Mouse (Mus musculus) kidney, postnatal 0 days (tissue): ENCODE results near the gene Dnajc27. TPM values are rescaled to one million over a fixed set of nuclear protein-coding genes. Genes with fewer than 3 reads are reported as not detected.

ENCODE experiments used
- ATAC-seq: fragments of 200-750 bp; cut with Nextera tagmentation; replicated peaks from 2 replicates; pipeline ENCODE4 v1.8.0; 2017; ENCODE audit warnings: low read depth, moderate number of reproducible peaks, moderate TSS enrichment, moderate library complexity; ENCODE audit not compliant: low FRiP score
- DNase-seq: peaks from one replicate; pipeline ENCODE4 v3.0.0-alpha.2; 2016; ENCODE audit warnings: low spot score
- H3K27ac ChIP-seq: fragments of 300-500 bp; sonication (generic); 2 replicates; pipeline ENCODE4 v1.5.1; 2014; ENCODE audit warnings: mild to moderate bottlenecking
- H3K27me3 ChIP-seq: fragments of 300-500 bp; sonication (generic); 2 replicates; pipeline ENCODE4 v1.6.1; 2014; ENCODE audit warnings: low read length, mixed read lengths; ENCODE audit not compliant: insufficient read depth
- H3K36me3 ChIP-seq: fragments of 300-500 bp; sonication (generic); 2 replicates; pipeline ENCODE4 v1.6.1; 2014; ENCODE audit warnings: low read length, mixed read lengths; ENCODE audit not compliant: insufficient read depth
- H3K4me1 ChIP-seq: fragments of 300-500 bp; sonication (generic); replicated peaks from 2 replicates; pipeline ENCODE4 v1.6.1; 2014; ENCODE audit warnings: antibody characterized with exemption, low read length, mixed read lengths; ENCODE audit not compliant: insufficient read depth
- H3K4me2 ChIP-seq: fragments of 300-500 bp; sonication (generic); 2 replicates; pipeline ENCODE4 v1.6.1; 2014; ENCODE audit warnings: mild to moderate bottlenecking, low read length, moderate library complexity, mixed read lengths
- H3K4me3 ChIP-seq: fragments of 300-500 bp; sonication (generic); replicated peaks from 2 replicates; pipeline ENCODE4 v1.5.1; 2014; ENCODE audit warnings: low read depth, low read length
- H3K9ac ChIP-seq: fragments of 300-500 bp; sonication (generic); 2 replicates; pipeline ENCODE4 v1.6.1; 2014; ENCODE audit warnings: low read depth, low read length
- H3K9me3 ChIP-seq: fragments of 300-500 bp; sonication (generic); replicated peaks from 2 replicates; pipeline ENCODE4 v1.6.1; 2016; ENCODE audit warnings: low read length, inconsistent platforms, mixed read lengths
- CTCF ChIP-seq: IDR thresholded peaks from 2 replicates; pipeline ENCODE4 v1.5.1; 2016; ENCODE audit warnings: antibody characterized with exemption, low read depth, mild to moderate bottlenecking, moderate library complexity
- WGBS: fragments of 180-500 bp; shearing (Covaris S2); extraction: QIAGEN DNeasy Blood & Tissue Kit; methylation state at CpG from one replicate; pipeline ENCODE4 v1.1.7; 2014; 5-methylcytosine and 5-hydroxymethylcytosine counted together
- polyA plus RNA-seq: library from polyadenylated mRNA; unstranded; fragments of >200 nt; fragmentation: Nextera tagmentation; extraction: Ambion mirVana; gene quantifications from 2 replicates; pipeline ENCODE4 v1.2.1, GENCODE M21; 2015

Dnajc27 gene
- 4.0 and 4.7 TPM in 2 replicates for polyA plus RNA-seq

DNA sequence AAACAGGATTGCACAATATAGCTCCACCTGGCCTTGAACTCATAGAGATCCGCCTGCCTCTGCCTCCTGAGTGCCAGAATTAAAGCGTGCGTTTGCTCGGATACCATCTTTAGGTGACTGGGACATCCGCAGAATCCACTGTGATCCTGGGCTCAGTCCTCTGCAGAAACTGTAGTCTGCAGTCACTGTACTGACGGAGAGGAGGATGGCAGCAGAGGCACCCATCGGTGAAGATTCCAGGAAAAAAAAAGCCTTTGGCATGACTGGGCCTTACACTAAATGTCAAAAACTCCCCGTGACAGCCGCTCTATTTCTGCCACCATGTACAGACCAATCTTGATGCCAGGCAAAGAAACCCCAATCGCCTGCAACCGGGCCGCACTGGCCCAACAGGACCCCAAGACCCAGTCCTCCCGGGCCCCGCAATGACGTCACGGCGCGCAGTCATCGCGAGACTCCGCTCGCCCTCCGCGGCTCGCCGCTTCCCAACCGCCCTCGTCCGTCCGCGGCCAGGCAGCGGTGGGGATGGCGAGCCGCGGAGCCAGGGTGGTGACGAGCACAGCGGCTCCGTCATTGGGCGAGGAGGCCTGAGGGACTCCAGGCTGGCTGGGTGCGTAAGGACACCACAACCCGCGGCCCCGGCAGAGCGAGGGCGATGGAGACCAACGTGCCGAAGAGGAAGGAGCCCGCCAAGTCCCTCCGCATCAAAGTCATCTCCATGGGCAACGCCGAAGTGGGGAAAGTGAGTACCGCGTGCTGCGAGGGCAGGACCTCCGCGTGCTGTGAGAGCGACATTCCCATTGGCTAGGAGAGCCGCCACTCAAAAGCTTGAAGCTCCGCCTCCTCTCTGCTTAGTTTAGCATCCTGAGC is at the start of gene Dnajc27:
Gene Dnajc27 (plus strand): TSS at position 452 of the 870 bp plus-strand sequence.
- DNase-seq: peak; percentile 96
- Histone ChIP-seq H3K9me3 (no peaks in the 10 kb centered on the region), H3K9ac (peak within 1 kb of the TSS; percentile 68), H3K27ac (peak within 1 kb of the TSS; percentile 91), H3K4me2 (peak within 1 kb of the TSS; percentile 65), H3K36me3 (0 out of 2 replicates have a peak, but pooled peaks cover 4% of the 10 kb centered on the region), H3K27me3 (no peaks in the 10 kb centered on the region), H3K4me3 (peak within 1 kb of the TSS; percentile 42), H3K4me1 (no peaks in the 10 kb centered on the region)
- no peak for TF ChIP-seq CTCF
- 5% methylated on average over 58 of the region's 59 CpGs for WGBS
- peak; percentile 97 for ATAC-seq

DNA sequence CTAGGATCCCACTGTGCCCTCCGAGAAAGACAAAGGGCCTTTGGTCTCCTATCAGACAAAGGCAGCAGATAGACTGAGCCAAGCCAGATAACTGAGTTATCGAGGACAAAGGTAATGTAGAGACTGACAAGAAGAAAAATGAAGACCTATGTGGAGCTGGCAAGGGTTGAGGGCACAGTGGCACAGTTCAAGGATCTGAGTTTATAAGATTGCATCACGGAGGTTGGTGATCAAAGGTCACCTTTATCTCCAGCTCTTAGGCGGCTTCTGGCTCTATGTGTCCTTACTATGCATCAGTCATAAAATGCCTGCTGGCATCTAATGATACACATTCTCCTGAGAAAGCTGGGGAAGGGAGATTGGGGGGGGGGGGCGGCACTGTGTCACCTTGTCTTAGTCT is 46.2 kb upstream of the Dnajc27 start:
- no peak overlapping the region for H3K9ac ChIP-seq
- H3K27me3 ChIP-seq: no peaks in the 10 kb centered on the region; the same call in 1 of the 2 replicates
- no peak overlapping the region for H3K4me3 ChIP-seq
- DNase-seq (no peak), ATAC-seq (no peak)
- no peaks in the 10 kb centered on the region for H3K4me1 ChIP-seq
- 92% methylated on average over 5 of the region's 5 CpGs for WGBS
- no peak overlapping the region for H3K4me2 ChIP-seq
- no peak for TF ChIP-seq CTCF
- no peaks in the 10 kb centered on the region for H3K36me3 ChIP-seq
- no peak overlapping the region for H3K27ac ChIP-seq
- no peaks in the 10 kb centered on the region for H3K9me3 ChIP-seq

DNA sequence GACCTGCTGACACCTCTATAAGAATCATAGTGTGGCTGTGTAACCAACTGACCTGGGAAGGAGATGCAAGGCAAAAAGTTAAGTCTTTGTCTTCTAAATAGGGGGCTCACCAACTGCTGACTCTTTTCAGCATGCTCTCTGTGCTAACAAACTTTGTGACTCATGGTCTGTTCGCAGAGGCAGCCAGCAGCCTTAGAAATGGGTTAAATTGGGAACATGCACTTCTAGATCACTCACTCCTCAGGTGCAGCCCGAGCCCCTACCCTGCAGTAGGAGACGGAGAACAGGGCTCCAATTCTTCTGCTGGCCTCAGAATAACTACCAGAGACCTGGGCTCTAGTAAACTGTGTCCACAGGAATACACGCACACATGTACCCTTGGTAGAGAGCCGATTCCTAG is 44.9 kb upstream of the Dnajc27 start:
- Histone ChIP-seq H3K4me1 (no peaks in the 10 kb centered on the region), H3K9me3 (no peaks in the 10 kb centered on the region), H3K36me3 (no peaks in the 10 kb centered on the region), H3K27me3 (no peaks in the 10 kb centered on the region; the same call in 1 of the 2 replicates), H3K27ac (no peak overlapping the region), H3K4me2 (peak overlapping the region; percentile 98), H3K9ac (no peak overlapping the region), H3K4me3 (no peak overlapping the region)
- no peak for TF ChIP-seq CTCF
- DNase-seq (no peak), ATAC-seq (no peak)
- WGBS: 32% methylated on average over 5 of the region's 5 CpGs

DNA sequence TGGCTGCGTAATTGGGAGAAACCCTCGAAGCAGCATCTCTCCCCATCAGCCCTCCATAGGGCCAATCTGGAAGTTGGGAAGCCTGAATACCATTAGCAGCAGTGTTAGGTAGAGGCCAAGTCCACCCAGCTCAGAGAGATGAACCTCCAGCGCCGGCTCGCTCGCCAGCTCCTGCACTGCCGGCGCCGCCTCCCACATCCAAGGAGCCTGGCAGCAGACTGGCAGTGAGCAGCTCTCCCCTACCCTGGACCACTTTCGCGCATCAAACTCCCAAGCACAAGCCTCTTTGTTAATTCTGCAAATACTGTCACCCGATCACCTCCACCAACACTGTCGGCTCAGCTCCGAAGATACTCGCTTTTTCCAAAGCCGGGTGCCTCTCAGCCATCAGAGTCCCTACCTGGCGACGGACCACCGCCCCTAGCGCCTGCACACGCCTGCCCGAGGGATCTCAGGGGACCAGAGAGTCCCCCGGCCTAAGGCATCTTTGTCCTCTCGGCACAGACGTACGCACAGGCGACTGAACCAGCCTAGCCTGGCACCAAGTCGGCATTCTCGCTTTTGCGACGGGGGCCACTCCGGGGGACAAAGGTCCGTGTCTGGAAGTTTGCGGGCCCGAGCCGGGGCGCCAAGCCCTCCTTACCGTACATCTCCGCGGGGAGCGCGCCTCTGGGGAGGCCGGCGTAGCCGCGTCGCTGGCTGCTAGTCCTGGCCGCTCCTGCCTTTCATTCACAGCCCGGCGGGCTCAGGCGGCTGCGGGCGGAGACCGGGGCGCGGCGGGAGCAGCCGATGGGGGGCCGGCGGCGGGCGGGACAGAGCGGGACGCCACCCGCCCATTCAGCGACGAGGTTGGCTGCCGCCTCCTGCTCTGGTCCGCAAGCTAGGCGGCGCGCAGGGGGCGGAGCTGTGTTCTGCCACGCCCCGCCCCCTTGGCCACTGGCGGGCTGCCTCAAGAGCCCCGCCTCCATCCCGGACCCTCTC is 44.0 kb upstream of the Dnajc27 start, which contains the start of gene Efr3b:
Gene Efr3b (minus strand): TSS at position 855 of the 981 bp plus-strand sequence.
- peak; percentile 93 for DNase-seq
- under 1% methylated on average over 78 of the region's 78 CpGs for WGBS
- peak within 1 kb of the TSS; percentile 68 for H3K9ac ChIP-seq

DNA sequence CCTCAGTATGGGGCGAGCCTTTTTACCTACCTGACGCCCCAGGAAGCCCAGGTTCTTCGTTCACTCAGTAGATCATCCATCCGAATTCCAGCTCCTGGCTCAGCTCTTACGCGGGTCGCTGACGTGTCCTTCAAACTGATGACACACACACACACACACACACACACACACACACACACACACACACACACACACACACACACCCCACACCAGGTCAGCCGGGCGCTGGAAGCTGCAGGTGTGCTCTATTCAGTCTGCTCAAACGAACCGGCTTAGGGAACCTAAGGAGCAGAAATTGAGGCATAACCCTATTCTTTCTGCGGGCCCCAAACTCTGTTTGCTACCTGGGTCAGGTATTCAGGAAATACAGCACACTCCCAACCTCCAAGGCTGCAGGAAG is 43.3 kb upstream of the Dnajc27 start:
- Histone ChIP-seq H3K4me3 (peak overlapping the region; percentile 63), H3K27me3 (no peaks in the 10 kb centered on the region; the same call in 1 of the 2 replicates), H3K27ac (no peak overlapping the region), H3K36me3 (no peaks in the 10 kb centered on the region), H3K4me1 (no peaks in the 10 kb centered on the region), H3K9ac (peak overlapping the region; percentile 68; the same call in 1 of the 2 replicates), H3K9me3 (no peaks in the 10 kb centered on the region), H3K4me2 (peak overlapping the region; percentile 98)
- ATAC-seq (no peak; the same call in 1 of the 2 replicates), DNase-seq (no peak)
- TF ChIP-seq CTCF: no peak
- WGBS: under 1% methylated on average over 13 of the region's 13 CpGs

More for the DNA sequence above, 44.0 kb upstream of the Dnajc27 start, which contains the start of gene Efr3b:
- H3K9me3 ChIP-seq: no peaks in the 10 kb centered on the region
- H3K4me3 ChIP-seq: peak within 1 kb of the TSS; percentile 63
- H3K36me3 ChIP-seq: no peaks in the 10 kb centered on the region
- ATAC-seq: peak; percentile 90
- no peaks in the 10 kb centered on the region for H3K4me1 ChIP-seq
- H3K4me2 ChIP-seq: peak within 1 kb of the TSS; percentile 98
- H3K27ac ChIP-seq: no peak within 1 kb of the TSS
- H3K27me3 ChIP-seq: no peaks in the 10 kb centered on the region; the same call in 1 of the 2 replicates
- peak; percentile 37; the same call in 1 of the 2 replicates for TF ChIP-seq CTCF

DNA sequence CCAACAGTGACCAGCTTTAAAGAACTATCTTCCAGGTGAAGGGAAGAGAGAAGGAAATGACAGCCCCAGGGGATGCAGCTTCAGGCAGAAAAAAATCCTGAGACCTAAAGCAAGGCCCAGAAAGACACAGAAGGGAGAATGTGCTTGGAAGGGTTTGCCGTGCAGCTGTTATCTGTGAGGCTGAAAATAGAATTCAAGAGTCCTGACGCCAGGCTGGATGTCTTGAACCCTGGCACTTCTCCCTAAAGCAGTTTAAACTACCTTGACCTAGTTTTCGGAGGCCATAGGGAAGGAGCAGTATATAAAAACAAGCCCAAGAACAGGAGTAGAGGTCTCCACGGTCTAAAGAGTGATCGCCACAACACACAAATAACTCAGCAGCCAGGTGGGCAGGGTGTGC is 40.0 kb upstream of the Dnajc27 start:
- no peak for DNase-seq
- Histone ChIP-seq H3K4me1 (no peaks in the 10 kb centered on the region), H3K9ac (no peak overlapping the region), H3K36me3 (no peaks in the 10 kb centered on the region), H3K4me2 (no peak overlapping the region), H3K9me3 (no peaks in the 10 kb centered on the region), H3K27me3 (no peaks in the 10 kb centered on the region; the same call in 1 of the 2 replicates), H3K27ac (no peak overlapping the region), H3K4me3 (no peak overlapping the region)
- 67% methylated on average over 5 of the region's 5 CpGs for WGBS
- ATAC-seq: no peak
- TF ChIP-seq CTCF: no peak
